Mouse (Mus musculus) stomach, postnatal 0 days (tissue): ENCODE data around the gene Ska2. TPM values are rescaled to one million over a fixed set of nuclear protein-coding genes. Genes with fewer than 3 reads are reported as not detected.

ENCODE experiments used
- ATAC-seq: fragments of 200-750 bp; cut with Nextera tagmentation; 2 replicates; pipeline ENCODE4 v1.8.0; 2017; ENCODE audit not compliant: low FRiP score, low TSS enrichment
- DNase-seq: peaks from one replicate; pipeline ENCODE4 v3.0.0-alpha.2; 2016; ENCODE audit warnings: low spot score
- H3K27ac ChIP-seq: fragments of 300-500 bp; sonication (generic); replicated peaks from 2 replicates; pipeline ENCODE4 v1.5.1; 2014; ENCODE audit warnings: mild to moderate bottlenecking, control low read depth
- H3K27me3 ChIP-seq: fragments of 300-500 bp; sonication (generic); 2 replicates; pipeline ENCODE4 v1.6.1; 2014; ENCODE audit warnings: low read length; ENCODE audit not compliant: control insufficient read depth, insufficient read depth
- H3K36me3 ChIP-seq: fragments of 300-500 bp; sonication (generic); 2 replicates; pipeline ENCODE4 v1.6.1; 2014; ENCODE audit warnings: low read length, mixed read lengths; ENCODE audit not compliant: control insufficient read depth, insufficient read depth
- H3K4me1 ChIP-seq: fragments of 300-500 bp; sonication (generic); replicated peaks from 2 replicates; pipeline ENCODE4 v1.6.1; 2014; ENCODE audit warnings: antibody characterized with exemption; ENCODE audit not compliant: control insufficient read depth, insufficient read depth
- H3K4me2 ChIP-seq: fragments of 300-500 bp; sonication (generic); replicated peaks from 2 replicates; pipeline ENCODE4 v1.6.1; 2014; ENCODE audit warnings: low read depth, mild to moderate bottlenecking, control low read depth, moderate library complexity
- H3K4me3 ChIP-seq: fragments of 300-500 bp; sonication (generic); 2 replicates; pipeline ENCODE4 v1.5.1; 2014; ENCODE audit warnings: low read depth, low read length, control low read depth
- H3K9ac ChIP-seq: fragments of 300-500 bp; sonication (generic); 2 replicates; pipeline ENCODE4 v1.6.1; 2014; ENCODE audit warnings: mild to moderate bottlenecking, low read length, control low read depth, mixed read lengths
- H3K9me3 ChIP-seq: fragments of 300-500 bp; sonication (generic); 2 replicates; pipeline ENCODE4 v1.6.1; 2016; ENCODE audit warnings: low read length; ENCODE audit not compliant: control insufficient read depth
- CTCF ChIP-seq: IDR thresholded peaks from 2 replicates; pipeline ENCODE4 v1.5.1; 2016; ENCODE audit warnings: antibody characterized with exemption, low read depth, mild to moderate bottlenecking, moderate library complexity
- EP300 ChIP-seq: optimal IDR thresholded peaks from 2 replicates; pipeline ENCODE3; 2016; ENCODE audit warnings: antibody characterized with exemption
- WGBS: fragments of 180-500 bp; shearing (Covaris S2); extraction: QIAGEN DNeasy Blood & Tissue Kit; methylation state at CpG from one replicate; pipeline ENCODE4 v1.1.7; 2014; 5-methylcytosine and 5-hydroxymethylcytosine counted together
- polyA plus RNA-seq: library from polyadenylated mRNA; unstranded; fragments of >200 nt; fragmentation: Nextera tagmentation; extraction: Ambion mirVana; gene quantifications from 2 replicates; pipeline ENCODE4 v1.2.1, GENCODE M21; 2015

The Ska2 gene
- polyA plus RNA-seq, result 13.4 and 16.7 TPM in 2 replicates

GRCm38 (mm10) chr11:87108755-87109518 is at the start of gene Ska2:
Ska2 (plus strand) TSS chr11:87109234.
- WGBS, result under 1% methylated on average over 40 of the region's 40 CpGs
- peak within 1 kb of the TSS; percentile 88 for H3K27ac ChIP-seq
- H3K9me3 ChIP-seq, result no peaks in the 10 kb centered on the region
- DNase-seq (peak; percentile 98), ATAC-seq (peak; percentile 99)
- H3K9ac ChIP-seq, result peak within 1 kb of the TSS; percentile 78
- H3K4me1 ChIP-seq, result no peaks in the 10 kb centered on the region
- H3K4me2 ChIP-seq, result peak within 1 kb of the TSS; percentile 86
- H3K36me3 ChIP-seq, result no peaks in the 10 kb centered on the region
- H3K27me3 ChIP-seq, result no peaks in the 10 kb centered on the region
- H3K4me3 ChIP-seq, result peak within 1 kb of the TSS; percentile 74
- TF ChIP-seq EP300 (peak; percentile 99), CTCF (no peak)

GRCm38 (mm10) chr11:87060410-87060809 is 48.6 kb upstream of the Ska2 start:
- no peaks in the 10 kb centered on the region; the same call in 1 of the 2 replicates for H3K36me3 ChIP-seq
- no peak overlapping the region for H3K27ac ChIP-seq
- no peak overlapping the region for H3K4me2 ChIP-seq
- no peak overlapping the region for H3K9ac ChIP-seq
- H3K4me1 ChIP-seq, result no peaks in the 10 kb centered on the region
- H3K9me3 ChIP-seq, result no peaks in the 10 kb centered on the region
- H3K4me3 ChIP-seq, result no peak overlapping the region
- no peaks in the 10 kb centered on the region for H3K27me3 ChIP-seq
- WGBS, result 95% methylated on average over 2 of the region's 2 CpGs
- ATAC-seq (no peak), DNase-seq (no peak)
- TF ChIP-seq EP300 (no peak), CTCF (no peak)

DNA sequence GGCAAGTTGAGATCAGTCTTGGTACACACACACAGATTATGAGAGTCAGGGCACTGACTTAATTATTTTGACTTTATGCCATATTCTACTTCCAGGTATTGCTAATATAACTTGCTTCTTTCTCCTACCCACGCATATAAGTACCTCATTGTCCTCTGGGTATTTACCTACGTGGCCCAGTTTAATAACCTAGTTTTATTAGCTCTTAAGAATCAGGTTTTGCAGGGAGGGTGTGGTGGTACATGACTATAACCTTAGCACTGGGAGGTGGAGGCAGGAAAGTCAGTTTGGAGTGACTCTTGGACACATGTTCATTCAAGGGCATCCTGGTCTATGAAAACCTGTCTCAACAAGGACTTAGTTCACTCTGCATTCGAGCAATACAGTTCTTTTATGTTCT is 46.9 kb upstream of the Ska2 start:
- Histone ChIP-seq H3K4me2 (no peak overlapping the region), H3K4me1 (no peaks in the 10 kb centered on the region), H3K27me3 (no peaks in the 10 kb centered on the region), H3K36me3 (no peaks in the 10 kb centered on the region), H3K9ac (no peak overlapping the region), H3K9me3 (no peaks in the 10 kb centered on the region), H3K4me3 (no peak overlapping the region), H3K27ac (no peak overlapping the region)
- TF ChIP-seq EP300 (peak; percentile 67), CTCF (no peak)
- DNase-seq, result no peak
- WGBS, result 49% methylated on average over 3 of the region's 3 CpGs
- ATAC-seq, result peak; percentile 69

GRCm38 (mm10) chr11:87073343-87073865 is 35.6 kb upstream of the Ska2 start:
- DNase-seq, result peak; percentile 80
- Histone ChIP-seq H3K4me1 (no peaks in the 10 kb centered on the region), H3K36me3 (peaks cover 7% of the 10 kb centered on the region), H3K4me2 (peak overlapping the region; percentile 99), H3K27ac (peak overlapping the region; percentile 69), H3K27me3 (no peaks in the 10 kb centered on the region), H3K9ac (peak overlapping the region; percentile 70), H3K9me3 (no peaks in the 10 kb centered on the region), H3K4me3 (peak overlapping the region; percentile 65)
- ATAC-seq, result peak; percentile 76
- WGBS, result 2% methylated on average over 24 of the region's 24 CpGs
- TF ChIP-seq EP300 (no peak), CTCF (peak; percentile 71)

- Histone ChIP-seq H3K36me3 (peaks cover 7% of the 10 kb centered on the region), H3K4me3 (peak within 1 kb of the TSS; percentile 65), H3K27me3 (no peaks in the 10 kb centered on the region), H3K4me2 (peak within 1 kb of the TSS; percentile 99), H3K9me3 (no peaks in the 10 kb centered on the region), H3K9ac (peak within 1 kb of the TSS; percentile 70), H3K27ac (peak within 1 kb of the TSS; percentile 69), H3K4me1 (no peaks in the 10 kb centered on the region)
- peak; percentile 90 for ATAC-seq
- TF ChIP-seq EP300 (no peak), CTCF (peak; percentile 61)
- WGBS, result under 1% methylated on average over 43 of the region's 43 CpGs
- peak; percentile 91 for DNase-seq
Measured at GRCm38 (mm10) chr11:87073866-87074440, 35.1 kb upstream of the Ska2 start, which contains the start of gene Gdpd1. Gdpd1 (minus strand) TSS chr11:87074062.
